22 mouse cellular contexts compared by ENCODE assay signal in genomic region chr9:86922430-86922829, GRCm38 (mm10). TPM values are rescaled to one million over a fixed set of nuclear protein-coding genes. Genes with fewer than 3 reads are reported as not detected.
"Had no signal": no experiment of that assay in that cellular context is flagged by ENCODE, and none has a peak within 500 bp of the region (broad histone marks: within the 10 kb centered on the region; RNA-seq: fewer than 3 reads in every experiment).

No protein-coding gene starts in this region.

- H3K9ac ChIP-seq: liver, embryonic 13.5 days had no signal

- DNase-seq: kidney, adult 18-20 months; kidney, adult 9 months; kidney, postnatal 14 days; kidney, postnatal 4 days; layer of hippocampus, adult 9-11 months; liver, embryonic 13.5 days; lung, adult 2 months; lung, postnatal 14 days; lung, postnatal 4 days; midbrain, embryonic 14.5 days; right cerebral cortex, adult 18-20 months; right cerebral cortex, postnatal 14 days; right cerebral cortex, postnatal 4 days; thymus, adult 2 months; thymus, postnatal 14 days; thymus, postnatal 4 days had no signal

- H3K36me3 ChIP-seq: liver, embryonic 13.5 days had no signal

- H3K4me1 ChIP-seq: liver, embryonic 13.5 days had no signal

- ATAC-seq: intestine, embryonic 16.5 days had no signal

- H3K4me3 ChIP-seq: liver, embryonic 13.5 days had no signal

- H3K4me2 ChIP-seq: liver, embryonic 13.5 days; midbrain, embryonic 11.5 days had no signal

- H3K9me3 ChIP-seq: liver, embryonic 13.5 days had no signal

- H3K27ac ChIP-seq: liver, embryonic 13.5 days; stomach, postnatal 0 days had no signal

- H3K27me3 ChIP-seq: liver, embryonic 13.5 days had no signal

RNA-seq across cellular contexts. Expression of gene Snap91, which starts 42.0 kb away (rescaled TPM):
- total RNA-seq: megakaryocyte progenitor cell, adult 5-6 weeks; megakaryocyte-erythroid progenitor cell, adult 5-6 weeks had no signal
- polyA plus RNA-seq: liver, adult 2 months had no signal
